Mouse (Mus musculus): ENCODE measurements around the gene Sh3bp5. TPM values are rescaled to one million over a fixed set of nuclear protein-coding genes. Genes with fewer than 3 reads are reported as not detected.
"Not testable (repeated sequence)": the region's sequence is repeated elsewhere in the genome, so short reads cannot be mapped to it uniquely, and the experiment has no call there.

Gene Sh3bp5
- polyA plus RNA-seq, 1 experiment from 2014 or later: 14.3 TPM

- H3K27ac ChIP-seq (ENCODE audit: low read depth, low read length): no peak overlapping the region
- no peaks in the 10 kb centered on the region for H3K9me3 ChIP-seq (ENCODE audit: control insufficient read depth, low read length)
- H3K36me3 ChIP-seq (ENCODE audit: control insufficient read depth, insufficient read depth, low read length): no peaks in the 10 kb centered on the region
- no peak overlapping the region for H3K4me2 ChIP-seq (replicated peaks; ENCODE audit: low read depth, low read length)
- no peak for ATAC-seq (ENCODE audit: low FRiP score, low TSS enrichment)
- 88% methylated on average over 6 of the region's 6 CpGs for WGBS
- H3K9ac ChIP-seq (ENCODE audit: low read depth, low read length): no peak overlapping the region
- H3K27me3 ChIP-seq (ENCODE audit: control insufficient read depth, insufficient read depth, low read length): no peaks in the 10 kb centered on the region
- no peaks in the 10 kb centered on the region; the same call in 1 of the 2 replicates for H3K4me1 ChIP-seq (ENCODE audit: control insufficient read depth, insufficient read depth, low read length)
- no peak overlapping the region for H3K4me3 ChIP-seq (ENCODE audit: low read length)
Observed at GRCm38 (mm10) chr14:31456064-31456721, 20.3 kb upstream of the Sh3bp5 start.

- H3K4me3 ChIP-seq (ENCODE audit: low read length): no peak overlapping the region
- no peak overlapping the region for H3K27ac ChIP-seq (ENCODE audit: low read depth, low read length)
- H3K36me3 ChIP-seq (ENCODE audit: control insufficient read depth, insufficient read depth, low read length): no peaks in the 10 kb centered on the region
- no peaks in the 10 kb centered on the region; the same call in 1 of the 2 replicates for H3K4me1 ChIP-seq (ENCODE audit: control insufficient read depth, insufficient read depth, low read length)
- no peak overlapping the region for H3K9ac ChIP-seq (ENCODE audit: low read depth, low read length)
- WGBS: 83% methylated on average over 8 of the region's 8 CpGs
- ATAC-seq (ENCODE audit: low FRiP score, low TSS enrichment): no peak
- no peaks in the 10 kb centered on the region for H3K27me3 ChIP-seq (ENCODE audit: control insufficient read depth, insufficient read depth, low read length)
- H3K4me2 ChIP-seq (replicated peaks; ENCODE audit: low read depth, low read length): no peak overlapping the region
- no peaks in the 10 kb centered on the region for H3K9me3 ChIP-seq (ENCODE audit: control insufficient read depth, low read length)
Observed at GRCm38 (mm10) chr14:31454849-31455566, 19.1 kb upstream of the Sh3bp5 start.

GRCm38 (mm10) chr14:31453946-31454345, 18.1 kb upstream of the Sh3bp5 start:
- H3K4me2 ChIP-seq (replicated peaks; ENCODE audit: low read depth, low read length); H3K36me3 ChIP-seq (ENCODE audit: control insufficient read depth, insufficient read depth, low read length); ATAC-seq (ENCODE audit: low FRiP score, low TSS enrichment); H3K4me1 ChIP-seq (ENCODE audit: control insufficient read depth, insufficient read depth, low read length); H3K4me3 ChIP-seq (ENCODE audit: low read length); H3K27me3 ChIP-seq (ENCODE audit: control insufficient read depth, insufficient read depth, low read length); H3K9ac ChIP-seq (ENCODE audit: low read depth, low read length); H3K27ac ChIP-seq (ENCODE audit: low read depth, low read length); H3K9me3 ChIP-seq (ENCODE audit: control insufficient read depth, low read length): not testable (repeated sequence)
- WGBS: 84% methylated on average over 12 of the region's 12 CpGs

GRCm38 (mm10) chr14:31448994-31449393, 13.1 kb upstream of the Sh3bp5 start:
- no peak overlapping the region for H3K27ac ChIP-seq (ENCODE audit: low read depth, low read length)
- H3K4me2 ChIP-seq (replicated peaks; ENCODE audit: low read depth, low read length): no peak overlapping the region
- no peaks in the 10 kb centered on the region for H3K27me3 ChIP-seq (ENCODE audit: control insufficient read depth, insufficient read depth, low read length)
- H3K4me1 ChIP-seq (ENCODE audit: control insufficient read depth, insufficient read depth, low read length): no peaks in the 10 kb centered on the region
- H3K36me3 ChIP-seq (ENCODE audit: control insufficient read depth, insufficient read depth, low read length): no peaks in the 10 kb centered on the region
- H3K9ac ChIP-seq (ENCODE audit: low read depth, low read length): no peak overlapping the region
- ATAC-seq (ENCODE audit: low FRiP score, low TSS enrichment): no peak
- H3K4me3 ChIP-seq (ENCODE audit: low read length): no peak overlapping the region
- H3K9me3 ChIP-seq (ENCODE audit: control insufficient read depth, low read length): no peaks in the 10 kb centered on the region
- WGBS: 62% methylated on average over 5 of the region's 5 CpGs

- Histone ChIP-seq H3K4me1 (ENCODE audit: control insufficient read depth, insufficient read depth, low read length) (no peaks in the 10 kb centered on the region), H3K36me3 (ENCODE audit: control insufficient read depth, insufficient read depth, low read length) (no peaks in the 10 kb centered on the region), H3K4me2 (replicated peaks; ENCODE audit: low read depth, low read length) (no peak overlapping the region), H3K27ac (ENCODE audit: low read depth, low read length) (no peak overlapping the region), H3K27me3 (ENCODE audit: control insufficient read depth, insufficient read depth, low read length) (no peaks in the 10 kb centered on the region), H3K4me3 (ENCODE audit: low read length) (no peak overlapping the region), H3K9me3 (ENCODE audit: control insufficient read depth, low read length) (no peaks in the 10 kb centered on the region), H3K9ac (ENCODE audit: low read depth, low read length) (no peak overlapping the region)
- ATAC-seq (ENCODE audit: low FRiP score, low TSS enrichment): no peak
- WGBS: 38% methylated on average over 6 of the region's 6 CpGs
Observed at GRCm38 (mm10) chr14:31443616-31444015, 7.7 kb upstream of the Sh3bp5 start.

GRCm38 (mm10) chr14:31440725-31441124, 4.8 kb upstream of the Sh3bp5 start:
- no peak overlapping the region for H3K4me2 ChIP-seq (replicated peaks; ENCODE audit: low read depth, low read length)
- H3K9me3 ChIP-seq (ENCODE audit: control insufficient read depth, low read length): no peaks in the 10 kb centered on the region
- no peaks in the 10 kb centered on the region for H3K27me3 ChIP-seq (ENCODE audit: control insufficient read depth, insufficient read depth, low read length)
- 84% methylated on average over 6 of the region's 6 CpGs for WGBS
- H3K36me3 ChIP-seq (ENCODE audit: control insufficient read depth, insufficient read depth, low read length): no peaks in the 10 kb centered on the region
- no peak overlapping the region for H3K9ac ChIP-seq (ENCODE audit: low read depth, low read length)
- H3K4me1 ChIP-seq (ENCODE audit: control insufficient read depth, insufficient read depth, low read length): no peaks in the 10 kb centered on the region
- no peak for ATAC-seq (ENCODE audit: low FRiP score, low TSS enrichment)
- H3K4me3 ChIP-seq (ENCODE audit: low read length): no peak overlapping the region
- no peak overlapping the region for H3K27ac ChIP-seq (ENCODE audit: low read depth, low read length)

GRCm38 (mm10) chr14:31440230-31440629, 4.4 kb upstream of the Sh3bp5 start:
- Histone ChIP-seq H3K36me3 (ENCODE audit: control insufficient read depth, insufficient read depth, low read length) (no peaks in the 10 kb centered on the region), H3K9ac (ENCODE audit: low read depth, low read length) (no peak overlapping the region), H3K27ac (ENCODE audit: low read depth, low read length) (no peak overlapping the region), H3K9me3 (ENCODE audit: control insufficient read depth, low read length) (no peaks in the 10 kb centered on the region), H3K4me1 (ENCODE audit: control insufficient read depth, insufficient read depth, low read length) (peaks cover 2% of the 10 kb centered on the region; the same call in 1 of the 2 replicates), H3K4me3 (ENCODE audit: low read length) (no peak overlapping the region), H3K4me2 (replicated peaks; ENCODE audit: low read depth, low read length) (no peak overlapping the region), H3K27me3 (ENCODE audit: control insufficient read depth, insufficient read depth, low read length) (no peaks in the 10 kb centered on the region)
- ATAC-seq (ENCODE audit: low FRiP score, low TSS enrichment): no peak
- 33% methylated on average over 3 of the region's 3 CpGs for WGBS

GRCm38 (mm10) chr14:31439279-31439678, 3.4 kb upstream of the Sh3bp5 start:
- H3K9me3 ChIP-seq (ENCODE audit: control insufficient read depth, low read length): no peaks in the 10 kb centered on the region
- 67% methylated on average over 11 of the region's 11 CpGs for WGBS
- ATAC-seq (ENCODE audit: low FRiP score, low TSS enrichment): no peak
- H3K4me2 ChIP-seq (replicated peaks; ENCODE audit: low read depth, low read length): no peak overlapping the region
- no peak overlapping the region for H3K9ac ChIP-seq (ENCODE audit: low read depth, low read length)
- H3K4me3 ChIP-seq (ENCODE audit: low read length): no peak overlapping the region
- H3K36me3 ChIP-seq (ENCODE audit: control insufficient read depth, insufficient read depth, low read length): no peaks in the 10 kb centered on the region
- H3K4me1 ChIP-seq (ENCODE audit: control insufficient read depth, insufficient read depth, low read length): peaks cover 9% of the 10 kb centered on the region; the same call in 1 of the 2 replicates
- H3K27ac ChIP-seq (ENCODE audit: low read depth, low read length): no peak overlapping the region
- no peaks in the 10 kb centered on the region for H3K27me3 ChIP-seq (ENCODE audit: control insufficient read depth, insufficient read depth, low read length)

GRCm38 (mm10) chr14:31437826-31438529, 2.1 kb upstream of the Sh3bp5 start:
- H3K4me1 ChIP-seq (ENCODE audit: control insufficient read depth, insufficient read depth, low read length): peaks cover 17% of the 10 kb centered on the region
- no peak overlapping the region for H3K9ac ChIP-seq (ENCODE audit: low read depth, low read length)
- H3K36me3 ChIP-seq (ENCODE audit: control insufficient read depth, insufficient read depth, low read length): no peaks in the 10 kb centered on the region
- H3K27me3 ChIP-seq (ENCODE audit: control insufficient read depth, insufficient read depth, low read length): no peaks in the 10 kb centered on the region
- ATAC-seq (ENCODE audit: low FRiP score, low TSS enrichment): no peak
- H3K4me2 ChIP-seq (replicated peaks; ENCODE audit: low read depth, low read length): no peak overlapping the region
- WGBS: 79% methylated on average over 8 of the region's 8 CpGs
- H3K4me3 ChIP-seq (ENCODE audit: low read length): no peak overlapping the region
- H3K9me3 ChIP-seq (ENCODE audit: control insufficient read depth, low read length): no peaks in the 10 kb centered on the region
- H3K27ac ChIP-seq (ENCODE audit: low read depth, low read length): no peak overlapping the region
